Mouse (Mus musculus) layer of hippocampus, postnatal 10 days (tissue): Measurements from ENCODE around the gene Alg9. TPM values are rescaled to one million over a fixed set of nuclear protein-coding genes. Genes with fewer than 3 reads are reported as not detected.

ENCODE experiments used
- DNase-seq, 2 experiments: peaks; one replicate each; pipeline ENCODE4 v3.0.0; 2021; ENCODE audit warnings: low spot score in 2 of 2
- total RNA-seq, 2 experiments: library from RNA; stranded (reverse); gene quantifications; 2 replicates each; pipeline ENCODE4 v1.2.3; 2021

The Alg9 gene
- total RNA-seq, 2 experiments from 2014 or later = 35.3 to 35.6 TPM

DNA sequence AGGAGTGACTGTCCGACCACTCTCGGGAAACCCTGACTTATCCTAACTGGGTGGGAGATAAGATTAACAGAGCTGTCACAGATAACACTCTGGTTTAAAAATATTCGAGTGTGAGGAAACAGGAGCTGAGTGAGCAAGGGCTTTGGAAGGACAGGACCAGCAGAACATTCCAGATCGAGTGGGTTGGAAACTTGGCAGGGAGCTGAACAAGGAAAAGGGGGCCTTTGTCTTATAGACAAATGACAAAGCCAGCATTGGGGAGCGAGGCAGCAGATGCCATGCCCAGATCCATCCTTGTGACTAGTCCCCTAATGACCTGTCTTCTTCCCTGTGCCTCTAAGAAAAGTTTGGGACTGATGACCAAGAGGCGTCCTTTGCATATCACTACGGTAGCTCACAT lies 20.9 kb upstream of the Alg9 start:
- no peak for DNase-seq

DNA sequence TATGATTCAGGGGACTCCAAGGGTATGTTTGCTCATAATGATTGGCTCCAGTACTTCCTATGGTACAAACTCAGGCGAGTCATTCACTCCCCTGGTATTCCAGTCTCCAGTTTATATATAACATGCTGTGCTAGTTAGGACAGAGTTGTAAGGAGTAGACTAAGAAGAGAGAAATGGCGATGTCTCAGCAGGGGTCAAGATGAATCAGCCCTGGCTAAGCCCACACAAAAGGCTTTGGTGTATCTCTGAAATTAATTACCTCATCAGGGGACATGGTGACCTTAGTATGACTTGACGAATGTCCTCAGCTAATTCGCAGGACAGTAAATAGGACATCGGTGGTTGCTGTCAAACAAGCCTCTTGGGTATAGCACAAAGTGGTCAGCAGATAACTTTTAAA lies 18.1 kb upstream of the Alg9 start:
- DNase-seq = no peak

DNA sequence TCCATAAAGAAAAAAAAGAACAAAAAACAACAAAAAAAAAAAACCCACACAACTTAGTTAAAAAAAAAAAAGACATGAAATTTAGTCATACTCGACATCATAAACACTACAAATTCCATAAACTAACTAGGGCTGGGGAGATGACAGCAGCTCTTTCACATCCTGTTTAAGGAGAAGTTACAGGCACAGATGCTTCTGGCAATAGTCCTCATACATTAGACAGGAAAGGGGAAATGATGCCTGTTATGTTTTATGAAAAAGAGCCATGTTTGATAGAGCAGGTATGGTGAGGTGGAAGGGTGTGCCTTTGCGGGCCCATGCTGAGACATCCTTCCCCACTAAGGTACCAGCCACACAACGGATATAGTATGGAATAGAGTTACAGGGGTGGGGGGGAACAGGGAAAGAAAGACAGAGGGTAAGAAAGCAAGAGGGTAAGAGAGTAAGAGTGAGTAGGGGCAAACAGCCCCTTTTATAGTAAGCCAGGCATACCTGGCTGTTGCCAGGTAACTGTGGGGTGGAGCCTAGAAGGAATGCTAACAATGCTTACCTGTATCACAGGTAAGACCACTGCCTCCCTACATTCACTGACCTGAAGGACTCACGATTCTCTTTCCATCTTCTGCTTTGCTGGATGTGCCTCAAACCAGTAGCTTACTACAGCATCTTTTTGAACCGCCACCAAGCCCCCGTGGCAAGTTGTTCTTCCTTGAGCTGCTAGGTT lies 13.1 kb upstream of the Alg9 start:
- DNase-seq = no peak

- DNase-seq = peak in 1 of 2 experiments; percentile 58
These were observed 11.5 kb upstream of the Alg9 start for GRCm38 (mm10) chr9:50763331-50763730.

GRCm38 (mm10) chr9:50767531-50768106 lies 7.2 kb upstream of the Alg9 start:
- no peak for DNase-seq

DNA sequence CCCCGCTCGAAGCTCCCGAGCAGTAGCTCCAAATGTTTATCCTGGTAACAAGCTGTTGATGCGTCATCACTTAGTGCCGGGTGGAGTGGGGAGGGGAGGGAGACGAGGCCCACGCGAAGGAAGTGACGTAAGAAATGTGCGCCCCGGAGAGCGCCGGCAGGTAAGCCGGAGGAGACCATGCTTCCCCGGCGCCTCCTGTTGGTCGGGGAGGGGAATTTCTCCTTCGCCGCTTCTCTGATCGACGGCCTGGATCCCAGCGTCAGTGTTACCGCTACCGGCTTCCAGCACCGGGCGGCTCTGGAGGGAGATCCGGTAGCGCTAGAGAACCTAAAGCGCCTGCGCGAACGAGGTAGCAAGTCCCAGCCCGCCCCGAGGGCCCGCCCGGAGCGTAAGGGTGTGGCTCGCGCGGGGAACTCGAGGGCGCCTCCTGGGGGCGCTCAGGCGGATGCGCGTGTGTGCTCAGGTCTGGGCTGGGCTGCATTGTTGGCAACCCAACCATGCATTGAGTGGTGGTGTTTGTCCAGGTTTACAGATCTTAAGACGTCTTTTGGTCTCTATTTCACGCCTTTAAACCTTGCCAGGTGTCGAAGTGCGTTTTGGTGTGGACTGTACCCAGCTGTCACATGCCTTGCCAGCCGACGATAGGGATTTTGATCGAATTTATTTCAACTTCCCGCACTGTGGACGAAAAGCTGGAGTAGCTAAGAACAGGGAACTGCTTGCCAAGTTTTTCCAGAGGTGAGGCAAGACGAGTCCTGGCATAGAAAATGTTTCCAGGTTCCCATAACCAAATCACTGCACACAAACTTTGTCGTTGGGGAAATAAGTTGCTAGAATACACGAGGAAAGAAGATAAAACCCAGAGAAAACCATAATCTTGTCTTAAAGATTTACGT lies 6.5 kb upstream of the Alg9 start, which contains the start of gene Fdxacb1:
TSS of gene Fdxacb1 (plus strand) at position 130 of the 896 bp plus-strand sequence.
- peak; percentile 98 for DNase-seq

DNA sequence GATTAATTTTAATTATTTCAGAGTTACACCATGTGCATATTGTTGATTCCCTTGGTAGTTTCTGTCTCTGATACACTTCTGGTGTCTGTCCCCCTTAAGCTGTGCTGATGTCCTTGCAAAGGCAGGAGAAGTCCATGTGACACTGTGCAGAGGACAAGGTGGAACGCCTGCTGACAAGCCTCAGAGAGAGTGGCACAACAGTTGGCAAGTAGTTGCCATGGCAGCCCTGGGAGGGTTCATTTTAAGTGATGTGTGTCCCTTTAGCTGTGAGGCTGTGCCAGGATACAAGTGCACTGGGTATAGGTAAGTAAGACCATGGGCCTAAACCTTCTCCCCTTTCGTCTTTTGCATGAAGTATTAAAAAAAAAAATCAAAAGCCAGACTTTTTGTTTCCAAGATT lies 4.8 kb upstream of the Alg9 start:
- DNase-seq = no peak

DNA sequence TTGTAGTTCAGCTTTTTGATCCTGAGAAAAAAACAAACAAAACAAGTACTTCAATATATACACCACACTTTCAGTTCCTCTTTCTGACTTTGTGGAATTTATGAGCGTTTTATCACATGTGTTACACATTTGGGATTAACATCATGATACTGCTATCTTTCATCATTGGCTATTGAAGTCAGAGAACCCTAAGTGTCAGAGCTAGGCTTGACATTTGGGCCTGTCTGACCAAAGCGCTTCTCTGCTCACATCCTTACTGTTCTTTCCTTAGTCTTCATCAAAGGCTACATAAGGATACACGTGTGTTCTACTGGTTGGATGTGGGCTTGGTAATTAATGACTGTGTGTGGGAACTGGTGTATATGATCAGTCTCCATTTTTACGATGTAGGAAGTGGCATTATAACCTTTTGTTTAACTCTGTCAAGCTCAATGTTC lies 775 bp upstream of the Alg9 start:
- no peak for DNase-seq

GRCm38 (mm10) chr9:50775662-50776126 lies 875 bp downstream of the Alg9 start:
- peak; percentile 34 to 40 for DNase-seq

- DNase-seq = no peak
These were observed 1.4 kb downstream of the Alg9 start for GRCm38 (mm10) chr9:50776162-50776760.

DNA sequence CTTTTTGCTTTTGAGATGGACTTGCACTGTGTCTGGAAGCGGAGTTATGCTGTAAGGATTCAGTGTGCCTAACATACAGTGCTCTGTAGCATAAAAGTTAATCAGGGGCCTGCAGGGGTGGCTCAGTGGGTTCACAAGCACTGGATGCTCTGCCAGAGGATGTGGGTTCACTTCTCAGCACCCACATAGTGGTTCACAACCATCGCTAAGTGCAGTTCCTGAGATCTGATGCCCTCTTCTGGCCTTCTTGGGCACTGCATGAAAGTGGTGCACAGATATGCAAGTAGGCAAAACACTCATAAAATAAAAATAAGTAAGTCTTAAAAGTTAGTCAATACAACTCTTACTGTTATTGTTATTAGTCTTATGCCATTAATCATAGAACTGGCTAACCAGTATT lies 7.3 kb downstream of the Alg9 start:
- peak; percentile 48 to 50 for DNase-seq

- no peak for DNase-seq
These were observed 20.4 kb downstream of the Alg9 start for GRCm38 (mm10) chr9:50795266-50795665.

DNA sequence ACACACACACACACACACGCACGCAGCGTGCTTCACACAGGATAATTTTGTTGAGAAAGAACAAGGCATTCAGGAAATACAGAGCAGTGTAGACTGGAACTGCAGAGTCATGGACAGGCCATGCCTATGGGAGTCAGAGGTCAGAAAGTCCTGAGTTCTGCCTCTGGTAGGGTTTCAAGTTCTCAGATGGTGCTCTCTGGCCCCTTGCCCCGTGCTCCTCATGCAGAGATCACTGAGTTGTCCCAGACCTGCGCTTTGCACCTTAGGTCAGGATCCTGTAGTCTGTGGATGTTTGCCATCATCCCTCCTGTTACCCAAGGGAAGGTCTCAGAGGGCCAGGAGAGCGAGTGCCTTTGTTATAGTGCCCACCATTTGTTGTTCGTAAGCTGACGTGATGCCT lies 22.0 kb downstream of the Alg9 start:
- no peak for DNase-seq

DNA sequence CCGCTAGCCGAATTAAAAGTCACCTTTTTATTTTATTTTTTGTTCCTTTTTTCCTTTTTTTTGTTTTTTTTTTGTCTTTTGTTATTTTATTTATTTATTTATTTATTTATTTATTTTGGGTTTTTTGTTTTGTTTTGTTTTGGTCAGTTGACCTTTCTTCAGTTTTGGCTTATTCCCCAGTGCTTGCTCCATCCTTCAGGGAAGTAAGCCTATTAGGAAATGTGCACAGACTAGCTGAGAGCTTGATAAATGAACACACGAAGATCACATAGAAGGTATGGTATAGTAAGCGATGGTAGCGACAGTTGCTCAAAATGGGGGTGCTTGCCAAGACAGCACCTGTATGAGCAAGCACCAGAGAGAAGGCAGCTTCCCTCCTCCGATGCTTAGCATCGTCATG lies 22.8 kb downstream of the Alg9 start:
- no peak for DNase-seq

- no peak for DNase-seq
These were observed 23.5 kb downstream of the Alg9 start for GRCm38 (mm10) chr9:50798368-50798767.

DNA sequence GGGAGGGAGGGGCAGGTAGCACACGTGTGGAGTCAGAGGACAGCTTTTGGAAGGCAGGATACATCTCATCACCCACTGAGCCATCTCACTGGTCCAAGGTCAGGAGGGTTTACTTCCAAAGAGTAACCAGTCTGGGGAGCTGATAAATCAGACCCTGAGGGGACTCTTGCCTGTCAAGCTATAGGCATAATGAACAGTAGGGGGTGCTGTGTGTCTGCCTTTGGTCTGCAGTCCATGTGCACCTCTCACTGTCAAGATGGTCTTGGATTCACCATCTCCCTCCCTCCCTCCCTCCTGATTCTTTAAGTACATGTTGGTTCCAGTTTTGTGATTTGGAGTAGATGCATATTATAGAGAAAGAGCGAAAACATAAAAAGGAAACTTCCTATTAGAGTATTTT lies 26.2 kb downstream of the Alg9 start:
- peak; percentile 39 to 46 for DNase-seq

DNA sequence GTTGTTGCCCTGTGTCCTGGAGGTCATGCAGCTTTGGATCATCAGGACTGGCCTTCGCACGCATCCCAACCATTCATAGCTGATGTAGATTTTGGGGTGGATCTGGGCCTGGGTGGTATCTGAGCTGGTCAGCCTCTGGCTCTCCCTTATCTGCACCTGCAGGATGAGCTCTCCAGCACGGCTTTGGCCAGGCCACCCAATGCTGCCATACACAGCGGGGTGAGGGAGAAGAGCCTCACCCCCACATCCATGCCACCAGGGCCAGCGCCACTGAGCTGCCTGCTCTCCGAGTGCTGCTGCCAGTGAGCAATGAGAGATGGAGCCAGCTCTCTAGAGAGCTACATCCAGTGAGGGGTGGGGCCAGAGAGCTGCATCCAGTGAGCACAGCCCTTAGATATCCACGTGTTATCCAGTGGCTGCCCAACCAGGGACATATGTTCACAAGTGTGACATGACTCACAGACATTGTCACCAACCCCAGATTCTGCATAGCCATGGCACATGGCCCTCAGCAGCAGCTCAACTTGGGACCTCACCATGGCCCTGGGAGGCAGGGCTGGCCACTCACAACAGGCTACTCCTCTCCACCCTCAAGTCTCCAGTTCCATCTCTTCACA lies 28.3 kb downstream of the Alg9 start:
- DNase-seq = no peak

DNA sequence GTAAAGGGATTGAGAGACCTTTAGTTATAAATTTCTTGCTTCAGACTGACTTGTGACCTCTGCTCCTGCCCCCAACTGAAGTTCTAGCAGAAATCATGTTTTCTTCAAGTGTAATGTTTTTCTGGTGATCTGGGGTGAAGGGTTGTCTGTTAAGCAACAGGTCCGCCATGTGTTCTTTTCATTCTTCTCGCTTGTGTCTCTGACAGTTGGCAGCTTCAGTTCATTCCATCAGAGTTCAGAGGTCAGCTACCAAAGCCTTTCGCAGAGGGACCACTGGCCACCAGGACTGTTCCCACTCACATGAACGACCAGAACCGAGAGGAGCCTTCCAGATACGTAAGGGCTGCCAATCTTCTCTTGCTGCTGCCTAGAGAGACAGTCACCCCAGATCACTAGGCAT lies 33.7 kb downstream of the Alg9 start:
- no peak for DNase-seq

- DNase-seq = no peak
These were observed 34.3 kb downstream of the Alg9 start for GRCm38 (mm10) chr9:50809146-50809545.

GRCm38 (mm10) chr9:50811187-50811586 lies 36.4 kb downstream of the Alg9 start:
- DNase-seq = no peak

- no peak for DNase-seq
These were observed 36.9 kb downstream of the Alg9 start for GRCm38 (mm10) chr9:50811746-50812145.
